Mouse (Mus musculus): ENCODE data around the gene Ftsj3. TPM values are rescaled to one million over a fixed set of nuclear protein-coding genes. Genes with fewer than 3 reads are reported as not detected.

Gene Ftsj3
- polyA plus RNA-seq (2012; rRNA removed) = 41.8 and 42.3 TPM in 2 replicates

GRCm38 (mm10) chr11:106255685-106256451, at the start of gene Ftsj3, which contains the start of gene Psmc5:
Gene Ftsj3 (minus strand): TSS chr11:106256079.
Gene Psmc5 (plus strand): TSS chr11:106256154.

GRCm38 (mm10) chr11:106301765-106302164, 45.9 kb upstream of the Ftsj3 start, which contains the start of gene Gh:
Gene Gh (minus strand): TSS chr11:106301865.

GRCm38 (mm10) chr11:106276454-106276853, 20.6 kb upstream of the Ftsj3 start, which contains the start of gene Tcam1:
Gene Tcam1 (plus strand): TSS chr11:106276672.

GRCm38 (mm10) chr11:106272644-106273310, 16.9 kb upstream of the Ftsj3 start, which contains the start of gene Smarcd2:
Gene Smarcd2 (minus strand): TSS chr11:106272972.

GRCm38 (mm10) chr11:106216730-106217490, 39.0 kb downstream of the Ftsj3 start, which contains the start of gene Ddx42:
Gene Ddx42 (plus strand): TSS chr11:106216926.

GRCm38 (mm10) chr11:106215927-106216729, 39.8 kb downstream of the Ftsj3 start, which contains the start of gene Ccdc47:
Gene Ccdc47 (minus strand): TSS chr11:106216344.

GRCm38 (mm10) chr11:106202123-106202465, 53.8 kb downstream of the Ftsj3 start, which contains the start of gene Strada:
Gene Strada (minus strand): TSS chr11:106202168.

Other genes starting within 250 kb of the Ftsj3 start
- gene Kcnh6, start 248.0 kb downstream of the Ftsj3 start, polyA plus RNA-seq (2012; rRNA removed) = 1.2 and 2.2 TPM in 2 replicates
- gene Dcaf7, start 219.2 kb downstream of the Ftsj3 start, polyA plus RNA-seq (2012; rRNA removed) = 119 and 125 TPM in 2 replicates
- gene Taco1, start 190.0 kb downstream of the Ftsj3 start, polyA plus RNA-seq (2012; rRNA removed) = 13.0 and 14.4 TPM in 2 replicates
- gene Map3k3, start 171.5 kb downstream of the Ftsj3 start, polyA plus RNA-seq (2012; rRNA removed) = 32.4 and 34.3 TPM in 2 replicates
- 0.34 TPM in 1 of 2 replicates, not detected in the other for gene Gm10840, start 95.2 kb downstream of the Ftsj3 start, polyA plus RNA-seq (2012; rRNA removed)
- gene Limd2, start 95.2 kb downstream of the Ftsj3 start, polyA plus RNA-seq (2012; rRNA removed) = 117 and 125 TPM in 2 replicates
- 51.7 and 54.4 TPM in 2 replicates for gene Strada, start 53.9 kb downstream of the Ftsj3 start, polyA plus RNA-seq (2012; rRNA removed)
- 56.5 and 57.1 TPM in 2 replicates for gene Ccdc47, start 39.7 kb downstream of the Ftsj3 start, polyA plus RNA-seq (2012; rRNA removed)
- 64.0 and 68.3 TPM in 2 replicates for gene Ddx42, start 39.2 kb downstream of the Ftsj3 start, polyA plus RNA-seq (2012; rRNA removed)
- 211 and 214 TPM in 2 replicates for gene Psmc5, start 75 bp upstream of the Ftsj3 start, polyA plus RNA-seq (2012; rRNA removed)
- gene Smarcd2, start 16.9 kb upstream of the Ftsj3 start, polyA plus RNA-seq (2012; rRNA removed) = 41.7 and 56.1 TPM in 2 replicates
- gene Tcam1, start 20.6 kb upstream of the Ftsj3 start, polyA plus RNA-seq (2012; rRNA removed) = 0.20 and 0.29 TPM in 2 replicates
- gene Gh, start 45.8 kb upstream of the Ftsj3 start, polyA plus RNA-seq (2012; rRNA removed) = not detected in 2 replicates
- gene Cd79b, start 58.7 kb upstream of the Ftsj3 start, polyA plus RNA-seq (2012; rRNA removed) = 0.65 and 1.0 TPM in 2 replicates
- gene Scn4a, start 97.2 kb upstream of the Ftsj3 start, polyA plus RNA-seq (2012; rRNA removed) = 0.02 and 0.36 TPM in 2 replicates
- 0.09 and 0.10 TPM in 2 replicates for gene Prr29, start 109.4 kb upstream of the Ftsj3 start, polyA plus RNA-seq (2012; rRNA removed)
- 10.4 and 15.2 TPM in 2 replicates for gene Icam2, start 132.0 kb upstream of the Ftsj3 start, polyA plus RNA-seq (2012; rRNA removed)
- 10.1 and 10.8 TPM in 2 replicates for gene Ern1, start 231.8 kb upstream of the Ftsj3 start, polyA plus RNA-seq (2012; rRNA removed)